Mouse (Mus musculus) limb, embryonic 14.5 days (tissue): ENCODE data around the gene Psmd2. TPM values are rescaled to one million over a fixed set of nuclear protein-coding genes. Genes with fewer than 3 reads are reported as not detected.
A peak's percentile ranks its signal among the peaks of the same experiment; 100 is the strongest.

Experiments
- ATAC-seq: fragments of 200-750 bp; cut with Nextera tagmentation; 2 replicates; pipeline ENCODE4 v1.8.0; 2017; ENCODE audit warnings: low read depth, moderate number of reproducible peaks, moderate TSS enrichment; ENCODE audit not compliant: low FRiP score
- DNase-seq: peaks from one replicate; pipeline ENCODE4 v3.0.0-alpha.2; 2015; ENCODE audit warnings: low spot score
- H3K27ac ChIP-seq: fragments of 300-500 bp; sonication (generic); replicated peaks from 2 replicates; pipeline ENCODE4 v1.5.1; 2014; ENCODE audit warnings: low read depth, mild to moderate bottlenecking, low read length, moderate library complexity, mixed read lengths
- H3K27me3 ChIP-seq: fragments of 300-500 bp; sonication (generic); 2 replicates; pipeline ENCODE4 v1.6.1; 2014; ENCODE audit warnings: low read length, mixed read lengths; ENCODE audit not compliant: control insufficient read depth, insufficient read depth
- H3K36me3 ChIP-seq: fragments of 300-500 bp; sonication (generic); 2 replicates; pipeline ENCODE4 v1.6.1; 2014; ENCODE audit warnings: mild to moderate bottlenecking, low read length, moderate library complexity, mixed read lengths; ENCODE audit not compliant: control insufficient read depth, insufficient read depth
- H3K4me1 ChIP-seq: fragments of 300-500 bp; sonication (generic); 2 replicates; pipeline ENCODE4 v1.6.1; 2014; ENCODE audit warnings: antibody characterized with exemption, low read length, mixed read lengths; ENCODE audit not compliant: control insufficient read depth, insufficient read depth
- H3K4me2 ChIP-seq: fragments of 300-500 bp; sonication (generic); replicated peaks from 2 replicates; pipeline ENCODE4 v1.6.1; 2014; ENCODE audit warnings: low read depth, mild to moderate bottlenecking, low read length, moderate library complexity; ENCODE audit not compliant: severe bottlenecking
- H3K4me3 ChIP-seq: fragments of 300-500 bp; sonication (generic); replicated peaks from 2 replicates; pipeline ENCODE4 v1.5.1; 2014; ENCODE audit warnings: low read length
- H3K9ac ChIP-seq: fragments of 300-500 bp; sonication (generic); 2 replicates; pipeline ENCODE4 v1.6.1; 2014; ENCODE audit warnings: mild to moderate bottlenecking, low read depth, low read length, moderate library complexity; ENCODE audit not compliant: severe bottlenecking
- H3K9me3 ChIP-seq: fragments of 300-500 bp; sonication (generic); 2 replicates; pipeline ENCODE4 v1.6.1; 2016; ENCODE audit warnings: low read length; ENCODE audit not compliant: control insufficient read depth
- POLR2A ChIP-seq: fragments of 200-500 bp; IDR thresholded peaks from 2 replicates; pipeline ENCODE4 v1.8.0; 2012; ENCODE audit warnings: inconsistent platforms, mild to moderate bottlenecking, moderate library complexity, borderline replicate concordance; ENCODE audit not compliant: insufficient read depth, insufficient read length; ENCODE audit errors: extremely low read depth
- WGBS: fragments of 180-500 bp; shearing (Covaris S2); extraction: QIAGEN DNeasy Blood & Tissue Kit; methylation state at CpG from one replicate; pipeline ENCODE4 v1.1.7; 2014; 5-methylcytosine and 5-hydroxymethylcytosine counted together
- polyA plus RNA-seq, 2 experiments: library from polyadenylated mRNA; depleted of rRNA in 1 of 2; stranded (reverse) in 1 of 2; unstranded in 1 of 2; fragments of >200 nt; fragmentation: Nextera tagmentation in 1 of 2; extraction: Ambion mirVana in 1 of 2; gene quantifications; 2 replicates each; pipeline versions ENCODE4 v1.2.1 to v1.2.3; 2012 to 2014

Gene Psmd2
- polyA plus RNA-seq (2012; rRNA removed): 156 and 180 TPM in 2 replicates
- polyA plus RNA-seq (2014; fragmentation: Nextera tagmentation; extraction: Ambion mirVana): 270 and 298 TPM in 2 replicates

- Histone ChIP-seq H3K9me3 (no peaks in the 10 kb centered on the region), H3K4me1 (peaks cover 13% of the 10 kb centered on the region), H3K27me3 (no peaks in the 10 kb centered on the region), H3K27ac (peak within 1 kb of the TSS; percentile 58), H3K4me3 (peak within 1 kb of the TSS; percentile 65), H3K4me2 (peak within 1 kb of the TSS; percentile 80), H3K9ac (peak within 1 kb of the TSS; percentile 80), H3K36me3 (peaks cover 26% of the 10 kb centered on the region)
- WGBS: 2% methylated on average over 43 of the region's 46 CpGs
- ATAC-seq: peak; percentile 97
- TF ChIP-seq POLR2A: peak; percentile 70; the same call in 1 of the 2 replicates
- peak; percentile 94 for DNase-seq
Measured at GRCm38 (mm10) chr16:20651076-20651946, at the start of gene Psmd2. Gene Psmd2 (plus strand): TSS chr16:20651652.

- Histone ChIP-seq H3K27me3 (no peaks in the 10 kb centered on the region), H3K4me2 (no peak overlapping the region), H3K4me1 (0 out of 2 replicates have a peak, but pooled peaks cover 2% of the 10 kb centered on the region), H3K9ac (0 out of 2 replicates have a peak overlapping the region, but pooled peaks have one; percentile 12), H3K9me3 (no peaks in the 10 kb centered on the region), H3K27ac (no peak overlapping the region), H3K4me3 (no peak overlapping the region), H3K36me3 (peaks cover 39% of the 10 kb centered on the region)
- DNase-seq (peak; percentile 78), ATAC-seq (peak; percentile 38; the same call in 1 of the 2 replicates)
- no peak for TF ChIP-seq POLR2A
- WGBS: 53% methylated on average over 9 of the region's 9 CpGs
Measured at GRCm38 (mm10) chr16:20604705-20605104, 46.7 kb upstream of the Psmd2 start.

- Histone ChIP-seq H3K36me3 (peaks cover 21% of the 10 kb centered on the region), H3K4me2 (peak overlapping the region; percentile 99), H3K27ac (peak overlapping the region; percentile 74), H3K4me1 (0 out of 2 replicates have a peak, but pooled peaks cover 6% of the 10 kb centered on the region), H3K9ac (peak overlapping the region; percentile 76), H3K4me3 (peak overlapping the region; percentile 77), H3K9me3 (no peaks in the 10 kb centered on the region), H3K27me3 (no peaks in the 10 kb centered on the region)
- WGBS: under 1% methylated on average over 28 of the region's 28 CpGs
- ATAC-seq (peak; percentile 75), DNase-seq (peak; percentile 78)
- TF ChIP-seq POLR2A: peak; percentile 91; the same call in 1 of the 2 replicates
Measured at GRCm38 (mm10) chr16:20610501-20611356, 40.7 kb upstream of the Psmd2 start.

- ATAC-seq: peak; percentile 97
- WGBS: 2% methylated on average over 41 of the region's 41 CpGs
- Histone ChIP-seq H3K36me3 (peaks cover 13% of the 10 kb centered on the region), H3K27me3 (no peaks in the 10 kb centered on the region), H3K4me3 (peak within 1 kb of the TSS; percentile 77), H3K4me1 (0 out of 2 replicates have a peak, but pooled peaks cover 6% of the 10 kb centered on the region), H3K27ac (peak within 1 kb of the TSS; percentile 74), H3K9ac (peak within 1 kb of the TSS; percentile 76), H3K4me2 (peak within 1 kb of the TSS; percentile 99), H3K9me3 (no peaks in the 10 kb centered on the region)
- DNase-seq: peak; percentile 95
- no peak; the same call in 1 of the 2 replicates for TF ChIP-seq POLR2A
Measured at GRCm38 (mm10) chr16:20611357-20612227, 39.9 kb upstream of the Psmd2 start, which contains the start of the genes Eef1akmt4, Gm49333 and Alg3. Gene Eef1akmt4 (plus strand): TSS chr16:20611593. Gene Gm49333 (plus strand): TSS chr16:20611610. Gene Alg3 (minus strand): TSS chr16:20611735.
